Mouse (Mus musculus) liver, adult (tissue): Measurements from ENCODE around the gene Arfgap2.

Experiments
- GATA4 ChIP-seq: IDR thresholded peaks from 2 replicates; pipeline ENCODE4 v1.6.1; 2014; ENCODE audit warnings: mild to moderate bottlenecking, low read length; ENCODE audit not compliant: insufficient replicate concordance

Gene Arfgap2

DNA sequence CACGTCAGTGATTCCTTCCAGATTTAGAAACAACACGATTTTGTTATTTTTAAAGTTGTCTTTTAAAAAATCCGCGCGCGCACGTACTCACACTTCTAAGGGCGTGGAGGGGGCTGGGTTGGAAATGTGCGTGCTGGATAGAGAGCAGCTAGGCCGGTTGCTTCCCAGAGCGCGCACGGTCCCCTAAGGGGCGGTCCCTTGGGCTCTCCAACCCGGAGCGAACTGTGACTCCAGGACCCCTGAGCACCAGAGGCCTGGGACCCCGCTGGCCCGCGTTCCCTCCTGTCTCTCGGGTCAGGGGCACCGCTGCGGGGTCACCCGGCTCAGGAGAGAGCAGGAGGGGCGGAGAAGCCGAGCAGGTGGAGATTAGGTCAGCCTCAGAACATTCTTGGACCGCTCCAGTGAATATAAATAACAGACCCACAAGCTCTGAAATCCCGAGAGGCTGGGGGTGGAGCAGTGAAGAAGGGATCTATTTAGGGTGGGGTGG lies 9.1 kb upstream of the Arfgap2 start, which contains the start of gene Pacsin3:
Gene Pacsin3 (plus strand): TSS at position 294 of the 490 bp plus-strand sequence.
- no peak for TF ChIP-seq GATA4

DNA sequence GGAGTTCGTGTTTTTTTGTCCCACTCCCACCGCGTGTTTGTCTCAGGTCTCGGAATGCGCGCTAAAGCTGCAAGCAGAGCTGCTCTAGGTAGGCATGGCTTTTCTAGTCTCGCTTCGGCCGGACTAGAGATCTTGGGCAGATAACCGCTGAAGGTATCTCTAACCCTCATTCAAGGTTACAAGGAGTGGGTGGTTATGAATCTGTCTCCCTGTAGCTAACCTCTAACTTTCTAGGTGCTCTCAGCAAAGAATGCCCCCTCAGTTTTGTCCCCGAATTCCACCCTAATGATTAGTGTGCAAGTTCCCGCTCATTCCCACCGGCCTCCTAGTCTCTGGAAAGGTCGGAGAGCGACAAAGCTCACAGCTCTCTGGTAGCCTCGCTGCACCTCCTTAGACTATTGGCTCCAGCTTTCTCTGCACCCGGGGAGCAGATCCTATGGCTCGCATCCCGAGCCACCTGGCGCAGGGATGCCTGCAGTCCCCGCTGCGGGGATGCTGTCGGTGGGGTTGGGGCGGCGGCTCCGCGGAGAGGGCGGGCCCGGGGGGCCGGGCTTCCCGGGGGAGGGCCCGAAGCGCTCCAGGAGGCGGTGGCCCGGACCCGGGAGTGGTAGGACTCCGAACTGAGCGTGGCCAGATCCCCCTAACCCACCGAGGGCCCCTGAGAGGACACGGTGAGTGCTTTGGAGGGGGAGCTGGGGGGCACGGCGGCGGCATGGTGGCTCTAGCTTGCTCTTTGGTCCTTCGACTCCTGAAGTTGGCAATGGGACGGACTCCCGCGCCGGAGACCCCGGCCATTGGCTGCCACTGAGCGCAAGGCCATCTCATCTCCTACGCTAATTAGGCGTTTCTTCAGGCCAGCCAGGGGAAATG lies 8.3 kb upstream of the Arfgap2 start:
- TF ChIP-seq GATA4 = no peak

GRCm38 (mm10) chr2:91257126-91257980 lies 7.4 kb upstream of the Arfgap2 start:
- TF ChIP-seq GATA4 = no peak

DNA sequence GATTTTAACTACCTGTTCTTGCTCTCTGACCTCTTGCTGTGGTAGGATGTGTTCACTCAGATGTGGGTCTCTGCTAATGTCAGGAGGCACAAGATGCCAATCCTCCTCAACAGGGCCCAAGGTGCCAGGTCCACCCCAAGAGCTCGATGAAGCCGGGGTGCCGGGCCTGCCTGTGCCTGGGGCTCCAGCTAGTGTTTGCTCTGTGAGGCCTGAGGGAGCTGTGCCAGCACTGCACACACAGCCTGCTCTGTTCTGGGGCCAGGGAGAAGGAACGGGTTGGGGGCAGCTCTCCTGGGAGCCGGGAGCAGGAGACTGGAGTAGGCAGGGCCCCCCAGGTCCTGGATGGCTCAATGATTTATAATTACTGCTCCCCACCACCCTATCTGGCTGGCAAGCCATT lies 6.7 kb upstream of the Arfgap2 start:
- TF ChIP-seq GATA4 = no peak

DNA sequence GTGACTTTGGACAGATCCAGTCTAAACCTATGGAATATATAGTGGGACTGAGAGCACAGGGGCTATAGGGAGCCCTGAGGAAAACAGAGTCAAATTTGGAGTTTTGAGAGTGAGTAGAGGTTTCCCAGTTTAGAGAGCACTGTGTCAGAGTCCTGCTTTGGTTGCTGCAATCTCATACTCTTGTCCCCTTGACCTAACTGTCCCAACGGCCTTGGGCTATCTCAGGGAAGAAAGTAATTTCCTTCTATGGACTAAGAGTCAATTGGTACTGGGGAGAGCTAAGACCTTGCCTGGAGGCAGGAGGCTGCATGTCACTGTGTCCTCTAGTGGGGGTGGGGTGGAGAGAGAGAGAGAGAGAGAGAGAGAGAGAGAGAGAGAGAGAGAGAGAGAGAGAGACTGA lies 5.9 kb upstream of the Arfgap2 start:
- TF ChIP-seq GATA4 = no peak

- TF ChIP-seq GATA4 = no peak
These were observed 5.3 kb upstream of the Arfgap2 start for GRCm38 (mm10) chr2:91259493-91259892.

- TF ChIP-seq GATA4 = no peak
These were observed 798 bp upstream of the Arfgap2 start for GRCm38 (mm10) chr2:91263692-91264660.

GRCm38 (mm10) chr2:91268042-91268441 lies 3.3 kb downstream of the Arfgap2 start:
- no peak for TF ChIP-seq GATA4

DNA sequence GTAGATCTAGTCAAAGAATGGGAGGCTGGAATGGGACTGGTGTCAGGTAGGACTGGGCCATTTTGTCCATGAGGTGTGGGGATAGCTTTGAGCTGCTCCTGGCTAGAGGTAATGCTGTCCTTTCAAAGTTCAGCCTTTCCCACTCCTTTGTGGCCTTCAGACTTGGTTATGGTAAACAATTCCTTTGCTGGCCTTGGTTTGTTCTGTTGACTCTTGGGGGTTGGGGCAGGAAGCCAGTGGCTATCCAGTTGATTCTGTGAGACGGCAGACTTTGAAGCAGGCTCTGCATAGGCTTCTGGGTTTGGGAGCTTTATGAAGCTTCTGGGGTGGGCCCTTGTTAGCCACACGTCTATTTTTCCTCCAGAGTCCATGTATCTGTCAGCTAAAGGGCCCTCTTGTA lies 3.9 kb downstream of the Arfgap2 start:
- no peak for TF ChIP-seq GATA4

DNA sequence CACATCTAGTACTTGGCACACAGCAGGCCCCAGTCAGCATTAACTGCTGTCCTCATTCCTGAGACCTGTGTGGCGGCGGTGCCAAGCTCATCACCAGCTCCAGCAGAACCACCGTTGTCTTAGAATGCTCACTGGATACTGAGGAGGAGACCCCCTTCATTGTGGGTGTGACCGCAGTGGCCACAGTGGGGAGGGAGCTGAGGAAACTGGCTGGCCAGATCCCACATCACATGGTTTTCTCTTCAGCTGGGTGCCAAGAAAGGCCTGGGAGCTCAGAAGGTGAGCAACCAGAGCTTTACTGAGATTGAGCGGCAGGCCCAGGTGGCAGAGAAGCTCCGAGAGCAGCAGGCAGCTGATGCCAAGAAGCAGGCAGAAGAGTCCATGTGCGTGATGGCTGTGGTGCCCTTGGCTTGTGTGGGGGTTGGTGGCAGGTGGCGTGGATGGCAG lies 4.9 kb downstream of the Arfgap2 start:
- TF ChIP-seq GATA4 = no peak

DNA sequence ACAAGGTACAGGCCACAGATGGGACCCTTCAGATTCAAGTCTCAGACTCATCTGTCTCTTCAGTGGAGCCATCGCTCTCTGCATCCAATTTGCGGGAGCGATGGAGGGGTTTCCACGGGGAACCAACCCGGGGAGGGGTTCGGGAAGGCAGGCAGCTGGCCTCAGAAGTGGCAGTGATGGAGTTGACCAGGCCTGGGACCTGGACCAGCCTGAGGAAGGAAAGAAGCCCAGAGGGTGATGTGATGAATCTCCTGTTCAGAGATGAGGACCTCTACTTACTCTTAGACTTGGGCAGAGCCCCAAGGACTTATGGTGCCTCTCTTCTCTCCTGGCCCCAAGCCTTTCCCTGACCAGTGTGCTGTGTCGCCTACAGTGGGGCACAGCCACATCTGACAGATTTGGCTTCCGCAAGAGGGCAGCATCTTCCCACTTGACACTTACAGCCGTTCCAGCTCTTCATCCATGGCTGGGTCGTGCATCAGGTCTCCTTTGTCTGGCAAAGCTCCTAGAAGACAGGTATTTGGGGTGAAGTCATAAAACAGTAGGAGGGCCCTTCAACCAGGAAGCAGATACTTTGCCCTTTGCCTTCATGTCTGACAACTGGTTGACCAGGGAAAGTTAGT lies 14.1 kb downstream of the Arfgap2 start:
- no peak for TF ChIP-seq GATA4

DNA sequence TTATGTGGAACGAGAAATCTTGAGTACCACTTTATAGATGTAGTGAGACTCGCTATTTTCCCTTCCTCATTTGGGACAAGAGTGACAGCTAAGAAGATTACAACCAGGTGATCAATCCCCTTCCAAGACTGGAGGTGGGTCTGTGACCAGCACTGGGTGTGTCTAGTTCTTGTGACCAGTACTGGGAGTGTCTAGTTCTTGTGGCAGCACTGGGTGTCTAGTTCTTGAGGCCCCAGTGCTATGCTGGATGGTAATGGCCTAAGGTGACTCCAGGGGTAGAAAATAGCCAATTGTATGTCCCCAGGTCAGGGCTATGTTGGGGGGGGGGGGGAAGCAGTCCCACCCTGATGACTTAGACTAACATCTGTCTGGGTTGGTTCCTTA lies 14.6 kb downstream of the Arfgap2 start:
- TF ChIP-seq GATA4 = no peak

DNA sequence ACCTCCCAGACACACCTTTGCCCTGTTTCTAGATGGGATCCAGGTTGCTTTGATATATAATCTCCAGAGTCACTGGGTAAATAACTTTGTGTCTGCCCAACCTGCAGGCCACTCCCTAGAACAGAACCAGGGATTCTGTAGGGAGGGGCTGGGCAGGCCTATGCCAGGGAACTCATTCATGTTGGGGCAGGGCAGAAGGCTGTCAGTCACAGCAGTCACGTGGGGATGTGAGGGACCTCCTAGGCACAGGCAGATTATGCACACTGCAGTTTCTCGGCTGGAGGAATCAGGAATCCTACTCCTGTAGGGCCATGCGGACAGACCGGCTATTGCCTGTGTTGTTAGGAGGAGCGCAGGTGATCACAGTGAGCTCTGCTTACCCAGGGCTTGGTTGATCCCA lies 16.6 kb downstream of the Arfgap2 start:
- no peak for TF ChIP-seq GATA4

GRCm38 (mm10) chr2:91283972-91284371 lies 19.2 kb downstream of the Arfgap2 start:
- TF ChIP-seq GATA4 = no peak
